Mouse (Mus musculus) brain, embryonic 14.5 days (tissue): ENCODE results near the gene Efs.

Experiments used
- CTCF ChIP-seq: fragments of 200-500 bp; IDR thresholded peaks from 2 replicates; pipeline ENCODE4 v1.5.1; 2012; ENCODE audit warnings: inconsistent platforms, mild to moderate bottlenecking, moderate library complexity, borderline replicate concordance; ENCODE audit not compliant: insufficient read depth, insufficient read length; ENCODE audit errors: extremely low read depth
- POLR2A ChIP-seq: fragments of 200-500 bp; IDR thresholded peaks from 2 replicates; pipeline ENCODE4 v1.6.1; 2012; ENCODE audit warnings: mild to moderate bottlenecking, inconsistent platforms, borderline replicate concordance; ENCODE audit not compliant: poor library complexity, insufficient read depth, insufficient read length, severe bottlenecking; ENCODE audit errors: extremely low read depth

- TF ChIP-seq CTCF (no peak), POLR2A (no peak)
Observed at GRCm38 (mm10) chr14:54974068-54974791, 48.3 kb upstream of the Efs start.
